Mouse (Mus musculus): ENCODE results near the gene Grik5. TPM values are rescaled to one million over a fixed set of nuclear protein-coding genes. Genes with fewer than 3 reads are reported as not detected.

Gene Grik5
- total and polyA plus RNA-seq, 2 experiments from 2014 or later = 14.8 to 142 TPM

- peaks cover 63% of the 10 kb centered on the region for H3K36me3 ChIP-seq (ENCODE audit: insufficient read depth, low read length)
- H3K4me2 ChIP-seq (ENCODE audit: low read depth, low read length) = no peak overlapping the region
- DNase-seq (ENCODE audit: low spot score) (no peak), ATAC-seq (no peak)
- 91% methylated on average over 12 of the region's 12 CpGs for WGBS
- H3K4me1 ChIP-seq (ENCODE audit: insufficient read depth, low read length) = no peaks in the 10 kb centered on the region
- no peak overlapping the region for H3K9ac ChIP-seq (replicated peaks; ENCODE audit: low read length)
- no peak overlapping the region for H3K27ac ChIP-seq
- no peak for TF ChIP-seq CTCF (IDR thresholded peaks at IDR 0.05; ENCODE audit: low read depth)
- H3K27me3 ChIP-seq (ENCODE audit: insufficient read depth, low read length) = no peaks in the 10 kb centered on the region
- H3K4me3 ChIP-seq (ENCODE audit: low read length) = no peak overlapping the region
- no peaks in the 10 kb centered on the region for H3K9me3 ChIP-seq (ENCODE audit: low read length)
These were observed 30.2 kb downstream of the Grik5 start for GRCm38 (mm10) chr7:25041921-25042320.

- no peak overlapping the region for H3K9ac ChIP-seq (replicated peaks; ENCODE audit: low read length)
- no peaks in the 10 kb centered on the region for H3K9me3 ChIP-seq (ENCODE audit: low read length)
- ATAC-seq (no peak), DNase-seq (ENCODE audit: low spot score) (peak; percentile 87)
- no peaks in the 10 kb centered on the region for H3K27me3 ChIP-seq (ENCODE audit: insufficient read depth, low read length)
- H3K4me3 ChIP-seq (ENCODE audit: low read length) = no peak overlapping the region
- peak; percentile 93 for TF ChIP-seq CTCF (IDR thresholded peaks at IDR 0.05; ENCODE audit: low read depth)
- H3K4me1 ChIP-seq (ENCODE audit: insufficient read depth, low read length) = no peaks in the 10 kb centered on the region
- peak overlapping the region; percentile 49; the same call in 1 of the 2 replicates for H3K27ac ChIP-seq
- H3K4me2 ChIP-seq (ENCODE audit: low read depth, low read length) = no peak overlapping the region
- WGBS = 50% methylated on average over 7 of the region's 7 CpGs
- peaks cover 28% of the 10 kb centered on the region for H3K36me3 ChIP-seq (ENCODE audit: insufficient read depth, low read length)
These were observed 36.2 kb downstream of the Grik5 start for GRCm38 (mm10) chr7:25035916-25036315.

- ATAC-seq (no peak), DNase-seq (ENCODE audit: low spot score) (no peak)
- no peak overlapping the region for H3K4me2 ChIP-seq (ENCODE audit: low read depth, low read length)
- H3K27me3 ChIP-seq (ENCODE audit: insufficient read depth, low read length) = no peaks in the 10 kb centered on the region
- H3K9me3 ChIP-seq (ENCODE audit: low read length) = no peaks in the 10 kb centered on the region
- no peak for TF ChIP-seq CTCF (IDR thresholded peaks at IDR 0.05; ENCODE audit: low read depth)
- WGBS = 83% methylated on average over 4 of the region's 4 CpGs
- H3K4me1 ChIP-seq (ENCODE audit: insufficient read depth, low read length) = no peaks in the 10 kb centered on the region
- no peak overlapping the region for H3K4me3 ChIP-seq (ENCODE audit: low read length)
- peaks cover 23% of the 10 kb centered on the region; the same call in 1 of the 2 replicates for H3K36me3 ChIP-seq (ENCODE audit: insufficient read depth, low read length)
- H3K27ac ChIP-seq = no peak overlapping the region
- no peak overlapping the region for H3K9ac ChIP-seq (replicated peaks; ENCODE audit: low read length)
These were observed 37.4 kb downstream of the Grik5 start for GRCm38 (mm10) chr7:25034796-25035195.

DNA sequence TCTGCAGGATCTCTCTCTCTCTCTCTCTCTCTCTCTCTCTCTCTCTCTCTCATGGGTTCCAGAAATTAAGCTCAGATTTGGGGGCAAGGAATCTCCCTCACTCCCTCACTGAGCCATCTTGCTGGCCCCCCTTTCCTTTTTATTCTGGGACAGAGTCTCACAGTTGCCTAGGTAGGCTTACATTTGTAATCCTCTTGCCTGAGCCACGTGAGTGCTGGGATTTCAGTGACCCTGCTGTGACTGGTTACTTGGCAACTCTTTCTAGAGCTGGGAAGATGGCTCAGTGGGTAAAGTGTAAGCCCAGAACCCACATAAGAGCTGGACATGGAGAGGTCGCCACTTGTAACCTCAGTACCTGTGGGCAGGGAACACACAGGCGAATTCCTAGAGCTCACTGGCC is 40.6 kb downstream of the Grik5 start:
- no peak overlapping the region for H3K27ac ChIP-seq
- no peaks in the 10 kb centered on the region for H3K4me1 ChIP-seq (ENCODE audit: insufficient read depth, low read length)
- H3K9ac ChIP-seq (replicated peaks; ENCODE audit: low read length) = no peak overlapping the region
- no peak overlapping the region for H3K4me3 ChIP-seq (ENCODE audit: low read length)
- TF ChIP-seq CTCF (IDR thresholded peaks at IDR 0.05; ENCODE audit: low read depth) = no peak
- H3K9me3 ChIP-seq (ENCODE audit: low read length) = no peaks in the 10 kb centered on the region
- no peaks in the 10 kb centered on the region for H3K27me3 ChIP-seq (ENCODE audit: insufficient read depth, low read length)
- DNase-seq (ENCODE audit: low spot score) (no peak), ATAC-seq (no peak)
- 57% methylated on average over 3 of the region's 3 CpGs for WGBS
- peaks cover 22% of the 10 kb centered on the region; the same call in 1 of the 2 replicates for H3K36me3 ChIP-seq (ENCODE audit: insufficient read depth, low read length)
- H3K4me2 ChIP-seq (ENCODE audit: low read depth, low read length) = no peak overlapping the region

DNA sequence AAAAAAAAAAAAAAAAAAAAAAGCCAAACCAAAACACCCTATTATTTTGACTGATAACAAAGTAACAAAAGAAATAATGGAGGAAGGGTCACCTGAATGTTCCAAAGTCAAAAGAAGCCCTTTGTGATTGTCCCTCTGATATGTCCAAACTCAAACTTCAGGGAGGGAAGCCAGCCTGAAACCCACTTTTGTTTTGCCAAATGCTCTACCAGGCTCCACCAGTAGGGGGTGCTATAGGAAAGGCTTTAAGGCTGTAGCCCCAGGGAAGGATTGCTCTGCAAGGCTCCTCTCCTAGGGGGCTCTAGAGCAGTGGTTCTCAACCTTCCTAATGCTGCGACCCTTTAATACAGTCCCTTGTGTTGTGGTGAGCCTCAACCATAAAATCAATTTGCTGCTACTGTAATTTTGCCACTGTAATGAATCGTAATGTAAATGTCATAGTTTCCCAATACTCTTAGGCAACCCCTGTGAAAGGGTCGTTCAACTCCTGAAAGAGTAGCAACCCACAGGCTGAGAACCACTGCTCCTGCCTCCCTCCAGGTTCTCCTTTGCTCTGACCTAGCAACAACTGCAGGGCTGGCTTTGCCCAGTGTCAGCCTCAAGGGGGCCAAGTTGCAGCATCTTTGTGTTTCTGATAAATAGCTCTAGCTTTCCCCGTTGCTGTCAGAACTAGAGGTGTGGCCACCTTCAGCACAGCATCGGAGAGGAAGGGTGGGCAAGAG is 42.0 kb downstream of the Grik5 start:
- DNase-seq (ENCODE audit: low spot score) = peak; percentile 87
- H3K4me2 ChIP-seq (ENCODE audit: low read depth, low read length) = no peak overlapping the region
- H3K27me3 ChIP-seq (ENCODE audit: insufficient read depth, low read length) = no peaks in the 10 kb centered on the region
- peaks cover 16% of the 10 kb centered on the region; the same call in 1 of the 2 replicates for H3K36me3 ChIP-seq (ENCODE audit: insufficient read depth, low read length)
- TF ChIP-seq CTCF (IDR thresholded peaks at IDR 0.05; ENCODE audit: low read depth) = peak; percentile 85
- no peaks in the 10 kb centered on the region for H3K4me1 ChIP-seq (ENCODE audit: insufficient read depth, low read length)
- no peak overlapping the region for H3K4me3 ChIP-seq (ENCODE audit: low read length)
- peak overlapping the region; percentile 70 for H3K27ac ChIP-seq
- 25% methylated on average over 5 of the region's 5 CpGs for WGBS
- no peaks in the 10 kb centered on the region for H3K9me3 ChIP-seq (ENCODE audit: low read length)
- H3K9ac ChIP-seq (replicated peaks; ENCODE audit: low read length) = no peak overlapping the region
- peak; percentile 62; the same call in 1 of the 2 replicates for ATAC-seq

GRCm38 (mm10) chr7:25026452-25026851 is 45.7 kb downstream of the Grik5 start:
- 0 out of 2 replicates have a peak, but pooled peaks have one; percentile 2 for ATAC-seq
- no peak overlapping the region for H3K9ac ChIP-seq (replicated peaks; ENCODE audit: low read length)
- no peaks in the 10 kb centered on the region for H3K4me1 ChIP-seq (ENCODE audit: insufficient read depth, low read length)
- no peak for DNase-seq (ENCODE audit: low spot score)
- no peak overlapping the region for H3K27ac ChIP-seq
- H3K9me3 ChIP-seq (ENCODE audit: low read length) = no peaks in the 10 kb centered on the region
- H3K4me3 ChIP-seq (ENCODE audit: low read length) = no peak overlapping the region
- no peak overlapping the region for H3K4me2 ChIP-seq (ENCODE audit: low read depth, low read length)
- H3K27me3 ChIP-seq (ENCODE audit: insufficient read depth, low read length) = no peaks in the 10 kb centered on the region
- 65% methylated on average over 7 of the region's 7 CpGs for WGBS
- H3K36me3 ChIP-seq (ENCODE audit: insufficient read depth, low read length) = peaks cover 32% of the 10 kb centered on the region; the same call in 1 of the 2 replicates
- no peak for TF ChIP-seq CTCF (IDR thresholded peaks at IDR 0.05; ENCODE audit: low read depth)

DNA sequence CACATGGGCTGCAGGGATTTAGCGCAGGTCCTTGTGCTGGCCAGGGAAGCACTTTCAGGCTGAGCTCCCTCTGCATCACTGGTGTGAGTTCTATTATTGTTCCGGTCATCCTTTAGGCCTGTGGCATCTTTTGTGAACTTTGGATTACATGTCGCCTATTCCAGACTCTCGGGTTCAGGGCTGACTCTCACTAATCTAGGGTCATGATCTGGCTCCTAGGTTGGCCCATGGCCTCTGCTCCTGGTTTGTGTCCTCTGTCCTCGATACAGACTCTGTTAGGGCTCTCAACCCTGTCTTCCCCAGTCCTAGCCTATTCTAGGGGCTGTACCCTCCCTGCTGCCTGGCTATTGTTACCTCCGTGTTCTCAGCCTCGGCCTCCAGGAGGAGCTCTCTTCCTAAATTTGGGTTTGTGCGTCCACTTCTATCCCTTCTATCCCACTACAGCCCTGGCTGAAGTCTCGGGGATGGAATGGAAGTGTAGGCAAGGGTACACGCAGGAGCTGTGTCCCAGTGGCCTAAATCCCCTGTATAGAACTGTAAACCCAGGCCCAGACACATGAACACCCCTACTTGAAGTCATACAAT is 46.2 kb downstream of the Grik5 start:
- H3K36me3 ChIP-seq (ENCODE audit: insufficient read depth, low read length) = peaks cover 36% of the 10 kb centered on the region; the same call in 1 of the 2 replicates
- no peak overlapping the region for H3K27ac ChIP-seq
- no peaks in the 10 kb centered on the region for H3K27me3 ChIP-seq (ENCODE audit: insufficient read depth, low read length)
- WGBS = 59% methylated on average over 10 of the region's 10 CpGs
- H3K4me2 ChIP-seq (ENCODE audit: low read depth, low read length) = no peak overlapping the region
- H3K4me1 ChIP-seq (ENCODE audit: insufficient read depth, low read length) = no peaks in the 10 kb centered on the region
- H3K4me3 ChIP-seq (ENCODE audit: low read length) = no peak overlapping the region
- DNase-seq (ENCODE audit: low spot score) (no peak), ATAC-seq (0 out of 2 replicates have a peak, but pooled peaks have one; percentile 3)
- H3K9ac ChIP-seq (replicated peaks; ENCODE audit: low read length) = no peak overlapping the region
- peak; percentile 50 for TF ChIP-seq CTCF (IDR thresholded peaks at IDR 0.05; ENCODE audit: low read depth)
- H3K9me3 ChIP-seq (ENCODE audit: low read length) = no peaks in the 10 kb centered on the region
